Mouse (Mus musculus): ENCODE results near the gene Slc30a6. TPM values are rescaled to one million over a fixed set of nuclear protein-coding genes. Genes with fewer than 3 reads are reported as not detected.

Gene Slc30a6
- polyA plus RNA-seq, 1 experiment: 23.0 TPM

DNA sequence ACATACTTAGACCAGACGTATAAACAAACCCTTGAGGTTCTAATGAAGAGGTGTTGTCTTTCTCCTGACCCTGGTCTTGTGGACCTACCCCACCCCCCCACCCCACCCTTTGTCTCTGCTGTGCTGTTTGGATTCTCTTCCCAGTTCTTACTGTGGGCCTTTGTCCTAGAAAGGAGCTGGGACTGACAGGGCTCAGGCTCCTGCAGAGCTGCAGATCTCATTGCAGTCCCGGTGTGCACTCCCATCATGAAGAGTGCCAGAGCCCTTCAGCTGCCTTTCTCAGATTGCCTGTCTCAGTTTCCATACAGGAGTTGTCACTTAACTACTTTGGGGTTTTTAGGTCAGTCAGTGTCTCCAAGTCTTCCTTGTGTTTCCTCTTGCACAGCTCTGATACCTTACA lies 25.2 kb downstream of the Slc30a6 start:
- H3K27ac ChIP-seq (ENCODE audit: insufficient read depth, low read length): no peak overlapping the region
- no peak for TF ChIP-seq CTCF (IDR thresholded peaks at IDR 0.05; ENCODE audit: borderline replicate concordance, insufficient read depth, low read depth, low read length)
- TF ChIP-seq POLR2A (IDR thresholded peaks at IDR 0.05; ENCODE audit: borderline replicate concordance, insufficient read depth, low read length): no peak
- H3K27me3 ChIP-seq (ENCODE audit: control insufficient read depth, insufficient read depth, low read length): no peaks in the 10 kb centered on the region
- 32% methylated on average over 2 of the region's 2 CpGs for WGBS
- no peaks in the 10 kb centered on the region for H3K4me1 ChIP-seq (ENCODE audit: control insufficient read depth, insufficient read depth, low read length)
- no peak overlapping the region for H3K4me3 ChIP-seq (replicated peaks; ENCODE audit: insufficient read depth, low read depth, low read length)
- DNase-seq: no peak

GRCm38 (mm10) chr17:74424401-74425005 lies 29.1 kb downstream of the Slc30a6 start:
- WGBS: 18% methylated on average over 12 of the region's 12 CpGs
- Histone ChIP-seq H3K27ac (ENCODE audit: insufficient read depth, low read length) (no peak overlapping the region), H3K27me3 (ENCODE audit: control insufficient read depth, insufficient read depth, low read length) (no peaks in the 10 kb centered on the region), H3K4me3 (replicated peaks; ENCODE audit: insufficient read depth, low read depth, low read length) (no peak overlapping the region), H3K4me1 (ENCODE audit: control insufficient read depth, insufficient read depth, low read length) (no peaks in the 10 kb centered on the region)
- TF ChIP-seq CTCF (IDR thresholded peaks at IDR 0.05; ENCODE audit: borderline replicate concordance, insufficient read depth, low read depth, low read length) (no peak), POLR2A (IDR thresholded peaks at IDR 0.05; ENCODE audit: borderline replicate concordance, insufficient read depth, low read length) (no peak)
- peak in 1 of 2 experiments; percentile 13 for DNase-seq

- no peak overlapping the region for H3K4me3 ChIP-seq (replicated peaks; ENCODE audit: insufficient read depth, low read depth, low read length)
- WGBS: 82% methylated on average over 8 of the region's 8 CpGs
- TF ChIP-seq CTCF (IDR thresholded peaks at IDR 0.05; ENCODE audit: borderline replicate concordance, insufficient read depth, low read depth, low read length) (no peak), POLR2A (IDR thresholded peaks at IDR 0.05; ENCODE audit: borderline replicate concordance, insufficient read depth, low read length) (no peak)
- H3K27me3 ChIP-seq (ENCODE audit: control insufficient read depth, insufficient read depth, low read length): no peaks in the 10 kb centered on the region
- DNase-seq: no peak
- H3K27ac ChIP-seq (ENCODE audit: insufficient read depth, low read length): no peak overlapping the region
- no peaks in the 10 kb centered on the region for H3K4me1 ChIP-seq (ENCODE audit: control insufficient read depth, insufficient read depth, low read length)
These were observed 34.7 kb downstream of the Slc30a6 start for GRCm38 (mm10) chr17:74430074-74430473.

DNA sequence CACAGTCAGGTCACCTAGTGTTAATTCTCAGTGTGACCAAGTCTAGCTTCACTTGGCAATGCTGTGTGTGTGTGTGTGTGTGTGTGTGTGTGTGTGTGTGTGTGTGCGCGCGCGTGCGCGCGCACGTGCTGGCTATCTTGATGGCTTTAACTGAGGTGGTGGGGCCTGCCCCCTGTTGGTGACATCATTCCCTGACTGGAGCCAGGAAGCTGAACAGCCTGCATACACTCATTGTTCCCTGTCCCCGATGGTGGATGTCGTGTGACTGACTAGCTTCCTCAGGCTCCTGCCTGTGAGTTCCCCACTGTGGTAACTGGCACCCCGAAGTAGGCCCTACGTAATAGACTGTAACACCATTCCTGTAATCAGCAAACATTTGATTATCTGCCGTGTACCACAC lies 36.1 kb downstream of the Slc30a6 start:
- no peak for TF ChIP-seq CTCF (IDR thresholded peaks at IDR 0.05; ENCODE audit: borderline replicate concordance, insufficient read depth, low read depth, low read length)
- no peak for TF ChIP-seq POLR2A (IDR thresholded peaks at IDR 0.05; ENCODE audit: borderline replicate concordance, insufficient read depth, low read length)
- WGBS: 60% methylated on average over 13 of the region's 13 CpGs
- Histone ChIP-seq H3K27me3 (ENCODE audit: control insufficient read depth, insufficient read depth, low read length) (no peaks in the 10 kb centered on the region), H3K27ac (ENCODE audit: insufficient read depth, low read length) (no peak overlapping the region), H3K4me1 (ENCODE audit: control insufficient read depth, insufficient read depth, low read length) (no peaks in the 10 kb centered on the region), H3K4me3 (replicated peaks; ENCODE audit: insufficient read depth, low read depth, low read length) (no peak overlapping the region)
- DNase-seq: no peak

- no peak overlapping the region for H3K4me3 ChIP-seq (replicated peaks; ENCODE audit: insufficient read depth, low read depth, low read length)
- DNase-seq: no peak
- H3K27me3 ChIP-seq (ENCODE audit: control insufficient read depth, insufficient read depth, low read length): no peaks in the 10 kb centered on the region
- no peak overlapping the region for H3K27ac ChIP-seq (ENCODE audit: insufficient read depth, low read length)
- 88% methylated on average over 5 of the region's 5 CpGs for WGBS
- no peaks in the 10 kb centered on the region for H3K4me1 ChIP-seq (ENCODE audit: control insufficient read depth, insufficient read depth, low read length)
- TF ChIP-seq POLR2A (IDR thresholded peaks at IDR 0.05; ENCODE audit: borderline replicate concordance, insufficient read depth, low read length): no peak
These were observed 37.2 kb downstream of the Slc30a6 start for GRCm38 (mm10) chr17:74432631-74433030.

DNA sequence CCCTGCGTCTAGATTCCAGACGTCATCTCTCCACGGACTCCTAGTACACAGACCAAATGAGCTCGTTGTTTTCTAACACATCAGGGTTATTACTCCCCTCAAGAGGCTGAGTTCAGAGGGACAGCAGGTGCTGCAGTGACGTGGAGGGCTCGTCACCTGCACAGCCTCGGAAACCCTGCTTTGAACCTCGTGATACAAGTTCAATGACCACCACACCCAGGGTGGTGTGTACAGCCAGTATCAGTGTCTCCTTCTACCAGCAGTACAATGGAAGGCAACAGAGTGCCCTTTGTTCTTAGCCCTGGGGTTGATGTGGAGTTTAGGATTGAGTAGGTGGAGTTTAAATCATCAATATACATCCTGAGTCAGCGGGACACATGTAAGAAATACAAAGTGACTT lies 42.4 kb downstream of the Slc30a6 start:
- Histone ChIP-seq H3K27ac (ENCODE audit: insufficient read depth, low read length) (no peak overlapping the region), H3K27me3 (ENCODE audit: control insufficient read depth, insufficient read depth, low read length) (no peaks in the 10 kb centered on the region), H3K4me1 (ENCODE audit: control insufficient read depth, insufficient read depth, low read length) (no peaks in the 10 kb centered on the region), H3K4me3 (replicated peaks; ENCODE audit: insufficient read depth, low read depth, low read length) (no peak overlapping the region)
- no peak for DNase-seq
- WGBS: 83% methylated on average over 9 of the region's 9 CpGs
- TF ChIP-seq POLR2A (IDR thresholded peaks at IDR 0.05; ENCODE audit: borderline replicate concordance, insufficient read depth, low read length) (no peak), CTCF (IDR thresholded peaks at IDR 0.05; ENCODE audit: borderline replicate concordance, insufficient read depth, low read depth, low read length) (no peak)

DNA sequence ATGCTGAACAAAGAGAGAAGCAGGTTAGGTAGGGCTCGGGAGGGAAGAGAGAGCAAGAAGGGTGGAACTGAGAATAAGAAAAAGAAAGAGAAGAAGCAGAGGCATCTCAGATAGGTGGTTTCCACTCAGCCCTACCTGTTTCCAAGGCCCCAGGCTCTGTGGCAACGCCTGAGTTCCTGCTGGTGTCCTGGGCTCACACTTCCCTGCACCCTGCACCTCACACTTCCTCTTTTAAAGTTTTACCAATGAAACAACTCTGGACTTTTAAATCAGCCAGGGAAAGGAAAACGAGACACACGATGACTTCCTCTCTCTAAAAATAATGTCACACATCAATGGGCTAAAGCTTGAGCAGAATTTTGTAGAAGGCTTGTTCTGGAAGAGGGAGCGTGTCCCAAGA lies 45.1 kb downstream of the Slc30a6 start:
- TF ChIP-seq POLR2A (IDR thresholded peaks at IDR 0.05; ENCODE audit: borderline replicate concordance, insufficient read depth, low read length) (no peak), CTCF (IDR thresholded peaks at IDR 0.05; ENCODE audit: borderline replicate concordance, insufficient read depth, low read depth, low read length) (no peak)
- H3K27ac ChIP-seq (ENCODE audit: insufficient read depth, low read length): no peak overlapping the region
- no peaks in the 10 kb centered on the region for H3K4me1 ChIP-seq (ENCODE audit: control insufficient read depth, insufficient read depth, low read length)
- no peaks in the 10 kb centered on the region for H3K27me3 ChIP-seq (ENCODE audit: control insufficient read depth, insufficient read depth, low read length)
- DNase-seq: no peak
- 76% methylated on average over 5 of the region's 5 CpGs for WGBS
- no peak overlapping the region for H3K4me3 ChIP-seq (replicated peaks; ENCODE audit: insufficient read depth, low read depth, low read length)

DNA sequence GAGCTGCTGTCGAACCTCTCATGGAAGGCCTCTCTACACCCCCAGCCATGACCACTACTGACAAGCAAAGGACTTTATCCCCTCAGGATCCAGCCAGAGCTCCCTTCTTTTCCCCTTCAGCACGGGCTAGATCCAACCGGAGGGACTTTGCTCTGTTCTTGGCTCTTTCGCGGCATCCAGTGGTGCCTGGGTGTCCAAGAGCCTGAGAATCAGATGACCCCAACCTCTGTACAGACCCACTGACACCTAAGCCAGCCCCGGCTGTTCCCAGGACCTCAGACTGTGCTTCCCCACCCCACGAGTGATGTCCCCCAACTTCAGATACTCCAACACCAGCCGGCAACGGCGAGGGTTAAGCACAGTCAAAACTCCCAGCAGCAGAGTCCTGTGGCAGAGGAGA lies 54.4 kb downstream of the Slc30a6 start:
- H3K4me3 ChIP-seq (replicated peaks; ENCODE audit: insufficient read depth, low read depth, low read length): no peak overlapping the region
- TF ChIP-seq CTCF (IDR thresholded peaks at IDR 0.05; ENCODE audit: borderline replicate concordance, insufficient read depth, low read depth, low read length) (no peak), POLR2A (IDR thresholded peaks at IDR 0.05; ENCODE audit: borderline replicate concordance, insufficient read depth, low read length) (no peak)
- H3K27ac ChIP-seq (ENCODE audit: insufficient read depth, low read length): no peak overlapping the region
- DNase-seq: no peak
- 84% methylated on average over 10 of the region's 10 CpGs for WGBS
- H3K4me1 ChIP-seq (ENCODE audit: control insufficient read depth, insufficient read depth, low read length): no peaks in the 10 kb centered on the region
- H3K27me3 ChIP-seq (ENCODE audit: control insufficient read depth, insufficient read depth, low read length): no peaks in the 10 kb centered on the region
